8 mouse cellular contexts compared by ENCODE assay signal in genomic region chr4:99714904-99715782, GRCm38 (mm10). TPM values are rescaled to one million over a fixed set of nuclear protein-coding genes. Genes with fewer than 3 reads are reported as not detected.
DNase-seq lines count a peak whose midpoint lies in the region; ATAC-seq and TF ChIP-seq lines count a peak whose summit lies in the region.

Alg6 (plus strand) TSS chr4:99715664.

- 4% methylated on average over 46 of the region's 46 CpGs for WGBS in hindbrain, embryonic 10.5 days
- 4% methylated on average over 46 of the region's 46 CpGs for WGBS in lung, postnatal 0 days

- H3K36me3 ChIP-seq in hindbrain, embryonic 10.5 days = peaks cover 8% of the 10 kb centered on the region; the same call in 1 of the 2 replicates
- H3K36me3 ChIP-seq in lung, postnatal 0 days (ENCODE audit: insufficient read depth, low read length) = no peaks in the 10 kb centered on the region

- TF ChIP-seq CTCF in lung, postnatal 0 days (IDR thresholded peaks at IDR 0.05) = peak; percentile 65

- peak within 1 kb of the TSS; percentile 77 for H3K9ac ChIP-seq in lung, postnatal 0 days (replicated peaks; ENCODE audit: low read depth)

- DNase-seq in MN1 (ENCODE audit: low spot score) = peak; percentile 88
- DNase-seq in cerebellum, adult 9-10 months = peak; percentile 96
- DNase-seq in hindbrain, embryonic 10.5 days (ENCODE audit: low spot score) = peak; percentile 98
- peak; percentile 93 for DNase-seq in layer of hippocampus, adult 9-11 months
- DNase-seq in lung, postnatal 0 days (ENCODE audit: low spot score) = peak; percentile 96
- peak; percentile 99 for DNase-seq in ovary, postnatal 14 days (ENCODE audit: low spot score)
- peak; percentile 96 for DNase-seq in thymus, postnatal 14 days

- peak; percentile 98 for ATAC-seq in frontal cortex, adult (ENCODE audit: low TSS enrichment)
- ATAC-seq in lung, postnatal 0 days = peak; percentile 95

- peaks cover 13% of the 10 kb centered on the region; the same call in 1 of the 2 replicates for H3K4me1 ChIP-seq in hindbrain, embryonic 10.5 days (replicated peaks)
- no peaks in the 10 kb centered on the region for H3K4me1 ChIP-seq in lung, postnatal 0 days (ENCODE audit: insufficient read depth, low read depth, low read length)

- H3K4me3 ChIP-seq in hindbrain, embryonic 10.5 days = peak within 1 kb of the TSS; percentile 72
- peak within 1 kb of the TSS; percentile 72 for H3K4me3 ChIP-seq in lung, postnatal 0 days (ENCODE audit: low read depth, low read length)

- no peak for TF ChIP-seq EP300 in lung, postnatal 0 days (IDR thresholded peaks at IDR 0.05)

- H3K4me2 ChIP-seq in lung, postnatal 0 days (replicated peaks; ENCODE audit: low read depth, low read length) = peak within 1 kb of the TSS; percentile 80

- H3K27me3 ChIP-seq in hindbrain, embryonic 10.5 days (ENCODE audit: insufficient read depth, poor library complexity, severe bottlenecking) = no peaks in the 10 kb centered on the region
- no peaks in the 10 kb centered on the region for H3K27me3 ChIP-seq in lung, postnatal 0 days (replicated peaks; ENCODE audit: insufficient read depth, low read length)

- no peaks in the 10 kb centered on the region for H3K9me3 ChIP-seq in hindbrain, embryonic 10.5 days
- no peaks in the 10 kb centered on the region for H3K9me3 ChIP-seq in lung, postnatal 0 days (ENCODE audit: low read length)

- peak within 1 kb of the TSS; percentile 93 for H3K27ac ChIP-seq in hindbrain, embryonic 10.5 days
- peak within 1 kb of the TSS; percentile 26; the same call in 1 of the 2 replicates for H3K27ac ChIP-seq in lung, postnatal 0 days (ENCODE audit: low read length)

RNA-seq across cellular contexts. Expression of gene Alg6, which starts in this region (rescaled TPM):
- 11.5 and 17.1 TPM in 2 replicates for polyA plus RNA-seq in hindbrain, embryonic 10.5 days (2016; fragmentation: Nextera tagmentation; extraction: Ambion mirVana)
- 7.3 and 10.0 TPM in 2 replicates for polyA plus RNA-seq in lung, postnatal 0 days (2015; fragmentation: Nextera tagmentation; extraction: Ambion mirVana)

Comparison
In these comparisons a context has a peak if more than half of its experiments do, and no peak if none do; other contexts are left out.
1. Peak in every context shown above with its lines: DNase-seq, ATAC-seq, H3K4me3 ChIP-seq and H3K27ac ChIP-seq.